Mouse (Mus musculus) mesoderm, embryonic 11.5 days (tissue): ENCODE data around the gene Chrnb2.
"Not testable (repeated sequence)": the region's sequence is repeated elsewhere in the genome, so short reads cannot be mapped to it uniquely, and the experiment has no call there.

ENCODE experiments used
- DNase-seq: peaks from one replicate; pipeline ENCODE4 v3.0.0-alpha.2; 2012; ENCODE audit warnings: low read depth, low spot score

Gene Chrnb2

GRCm38 (mm10) chr3:89764119-89764724 lies at the start of gene Chrnb2:
Chrnb2 (minus strand) TSS chr3:89764632.
- peak; percentile 90 for DNase-seq

GRCm38 (mm10) chr3:89814051-89814450 lies 49.6 kb upstream of the Chrnb2 start:
- DNase-seq, result no peak

GRCm38 (mm10) chr3:89812166-89812565 lies 47.7 kb upstream of the Chrnb2 start:
- DNase-seq, result no peak

GRCm38 (mm10) chr3:89810841-89811240 lies 46.4 kb upstream of the Chrnb2 start:
- DNase-seq, result no peak

- no peak for DNase-seq
Observed at GRCm38 (mm10) chr3:89808638-89809037, 44.2 kb upstream of the Chrnb2 start.

- DNase-seq, result no peak
Observed at GRCm38 (mm10) chr3:89807881-89808280, 43.4 kb upstream of the Chrnb2 start.

- DNase-seq, result no peak
Observed at GRCm38 (mm10) chr3:89807171-89807570, 42.7 kb upstream of the Chrnb2 start.

- no peak for DNase-seq
Observed at GRCm38 (mm10) chr3:89806751-89807150, 42.3 kb upstream of the Chrnb2 start.

- DNase-seq, result no peak
Observed at GRCm38 (mm10) chr3:89805179-89805578, 40.7 kb upstream of the Chrnb2 start.

GRCm38 (mm10) chr3:89802876-89803275 lies 38.4 kb upstream of the Chrnb2 start:
- DNase-seq, result no peak

GRCm38 (mm10) chr3:89801507-89801847 lies 37.0 kb upstream of the Chrnb2 start:
- DNase-seq, result no peak

GRCm38 (mm10) chr3:89800774-89801506 lies 36.5 kb upstream of the Chrnb2 start:
- no peak for DNase-seq

- DNase-seq, result not testable (repeated sequence)
Observed at GRCm38 (mm10) chr3:89800078-89800477, 35.6 kb upstream of the Chrnb2 start.

- DNase-seq, result no peak
Observed at GRCm38 (mm10) chr3:89799476-89799875, 35.0 kb upstream of the Chrnb2 start.

- no peak for DNase-seq
Observed at GRCm38 (mm10) chr3:89798518-89798917, 34.1 kb upstream of the Chrnb2 start.

GRCm38 (mm10) chr3:89796358-89796757 lies 31.9 kb upstream of the Chrnb2 start:
- no peak for DNase-seq

GRCm38 (mm10) chr3:89795746-89796145 lies 31.3 kb upstream of the Chrnb2 start:
- DNase-seq, result no peak

- DNase-seq, result no peak
Observed at GRCm38 (mm10) chr3:89794616-89795015, 30.2 kb upstream of the Chrnb2 start.

- no peak for DNase-seq
Observed at GRCm38 (mm10) chr3:89788680-89789352, 24.4 kb upstream of the Chrnb2 start.

- no peak for DNase-seq
Observed at GRCm38 (mm10) chr3:89786275-89786674, 21.8 kb upstream of the Chrnb2 start.

- DNase-seq, result peak; percentile 54
Observed at GRCm38 (mm10) chr3:89784991-89785753, 20.7 kb upstream of the Chrnb2 start.

- no peak for DNase-seq
Observed at GRCm38 (mm10) chr3:89781640-89782039, 17.2 kb upstream of the Chrnb2 start.
